Mouse (Mus musculus) urinary bladder, postnatal 4 days (tissue): ENCODE results near the gene Slc6a1.

Source experiments
- DNase-seq, 2 experiments: peaks; one replicate each; pipeline ENCODE4 v3.0.0; 2021 to 2022; ENCODE audit warnings: low spot score in 2 of 2

The Slc6a1 gene

DNA sequence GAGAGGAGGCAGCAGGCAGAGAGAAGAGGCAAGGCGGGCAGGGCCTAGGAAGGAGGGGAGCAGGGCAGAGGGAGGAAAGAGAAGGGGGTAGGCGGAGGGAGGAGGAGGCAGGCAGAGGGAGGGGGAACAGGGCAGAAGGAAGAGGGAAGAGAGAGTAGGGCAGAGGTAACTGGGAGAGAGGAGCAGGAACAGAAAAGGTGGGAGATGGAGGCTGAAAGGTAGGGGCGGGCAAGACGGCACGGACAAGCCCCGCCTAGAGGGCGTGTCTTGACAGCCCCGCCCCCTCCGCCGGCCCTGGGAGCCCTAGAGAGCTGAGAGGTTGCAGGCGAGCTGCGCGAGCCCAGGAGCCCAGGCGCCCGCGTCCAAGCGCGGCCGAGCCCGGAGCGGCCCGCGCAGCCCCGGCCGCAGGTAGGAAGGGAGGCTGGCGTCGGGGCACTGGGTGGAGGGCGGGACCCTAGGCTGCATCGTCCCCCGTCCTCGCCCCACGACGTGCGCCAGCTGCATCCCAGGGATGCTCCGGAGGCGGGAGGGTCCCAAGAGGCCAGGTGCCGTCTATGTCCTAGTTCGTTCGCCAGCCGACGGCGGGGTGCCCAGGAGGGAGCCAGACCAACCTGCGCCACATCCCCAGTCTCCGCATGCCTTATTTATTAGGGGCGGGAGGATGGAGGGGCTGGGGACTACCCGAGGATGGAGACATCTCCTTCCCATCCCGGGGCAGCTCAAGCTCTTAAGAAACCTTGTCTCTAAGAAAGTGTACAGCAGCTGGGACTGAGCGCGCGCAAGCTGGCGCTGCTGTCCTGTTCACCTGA lies at the start of gene Slc6a1:
Gene Slc6a1 (plus strand): TSS at position 167 of the 809 bp plus-strand sequence.
- peak; percentile 37 to 70 for DNase-seq

DNA sequence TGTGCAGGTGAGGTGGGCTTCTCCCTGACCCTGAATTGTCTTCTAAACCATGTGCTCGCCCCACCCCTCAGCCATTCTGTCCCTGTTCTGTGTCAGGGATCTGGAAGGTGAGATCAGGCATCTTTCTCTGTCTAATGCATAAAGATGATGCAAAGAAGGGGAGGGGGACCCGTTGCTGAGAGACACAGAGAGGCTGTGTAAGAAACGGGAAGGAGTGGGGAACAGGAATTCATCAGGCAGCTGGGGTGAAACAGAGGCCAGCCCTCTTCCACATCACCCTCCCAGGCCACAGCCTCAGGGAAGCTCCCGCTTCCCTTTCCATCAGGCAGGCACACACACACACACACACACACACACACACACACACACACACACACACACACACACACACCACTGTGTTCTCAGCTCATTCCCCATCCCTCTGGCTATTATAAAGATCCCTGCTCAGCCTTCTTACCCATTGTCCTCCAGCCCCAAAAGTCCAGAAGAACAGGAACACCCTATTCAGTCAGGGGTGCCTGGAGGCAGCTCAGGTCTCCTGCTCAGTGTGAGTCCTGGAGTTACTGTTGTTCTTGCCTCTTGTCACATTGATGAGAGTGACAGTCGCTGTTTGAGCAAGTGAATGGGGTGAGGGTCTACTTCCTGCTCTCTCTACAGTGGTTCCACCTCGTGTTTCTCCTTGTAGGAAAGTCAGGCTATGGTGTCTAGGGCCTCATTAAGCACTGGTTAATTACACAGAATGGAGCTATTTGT lies 43.4 kb upstream of the Slc6a1 start:
- DNase-seq: no peak

DNA sequence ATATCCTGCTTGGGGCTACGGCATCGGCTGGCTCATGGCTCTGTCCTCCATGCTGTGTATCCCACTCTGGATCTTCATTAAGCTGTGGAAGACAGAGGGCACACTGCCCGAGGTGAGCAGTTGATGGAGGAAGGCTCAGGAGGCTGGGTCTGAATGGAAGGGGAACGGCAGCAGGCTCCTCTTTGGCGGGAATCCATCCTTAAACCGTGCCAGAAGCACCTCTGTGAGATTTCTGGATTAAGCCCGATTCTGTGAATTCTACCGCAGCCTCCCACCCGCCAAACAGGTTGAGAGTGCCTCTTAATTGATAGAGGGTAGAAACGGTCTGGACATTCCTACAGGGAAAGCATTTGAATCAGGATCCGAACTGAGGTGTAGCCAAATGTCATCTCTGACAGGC lies 36.8 kb upstream of the Slc6a1 start:
- DNase-seq: no peak

DNA sequence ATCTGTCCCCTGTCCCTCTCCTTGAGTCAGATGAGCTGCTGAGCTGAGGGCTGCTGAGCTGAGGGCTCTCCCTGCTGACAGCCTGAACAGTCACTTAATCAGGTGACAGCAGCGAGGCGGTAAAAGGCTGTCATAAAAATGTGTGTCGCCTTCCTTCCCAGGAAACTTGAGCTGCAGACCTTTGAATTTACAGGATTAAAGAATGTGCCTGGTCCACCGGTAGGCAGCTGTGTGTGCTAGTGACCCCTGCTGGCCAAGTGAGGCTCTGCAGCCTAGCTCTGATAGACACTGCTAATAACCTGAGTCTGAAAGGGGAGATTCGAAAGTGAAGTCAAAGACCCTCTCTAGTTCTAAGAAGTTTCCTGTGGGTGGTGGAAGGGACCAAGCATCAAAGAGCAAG lies 32.1 kb upstream of the Slc6a1 start:
- peak; percentile 24 to 71 for DNase-seq

DNA sequence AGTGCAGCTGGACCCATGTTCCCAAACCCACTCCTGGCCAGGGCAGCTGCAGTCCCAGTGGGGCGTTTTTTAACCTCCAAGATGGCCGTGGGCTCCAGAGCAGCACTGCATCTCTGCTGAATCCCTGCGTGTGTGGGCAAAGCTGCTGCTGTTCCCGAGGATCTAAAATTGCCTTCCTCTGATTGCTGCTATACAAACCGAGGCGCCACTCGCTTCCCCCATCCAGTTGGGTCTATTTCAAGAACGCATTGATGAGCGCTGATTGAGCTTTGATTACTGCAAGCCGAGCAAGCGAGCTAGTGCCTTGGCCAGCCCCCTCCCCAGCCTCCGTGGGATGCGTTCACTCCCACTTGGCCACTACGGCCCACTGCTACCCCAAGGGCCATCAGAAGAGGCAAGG lies 27.5 kb upstream of the Slc6a1 start:
- no peak for DNase-seq

DNA sequence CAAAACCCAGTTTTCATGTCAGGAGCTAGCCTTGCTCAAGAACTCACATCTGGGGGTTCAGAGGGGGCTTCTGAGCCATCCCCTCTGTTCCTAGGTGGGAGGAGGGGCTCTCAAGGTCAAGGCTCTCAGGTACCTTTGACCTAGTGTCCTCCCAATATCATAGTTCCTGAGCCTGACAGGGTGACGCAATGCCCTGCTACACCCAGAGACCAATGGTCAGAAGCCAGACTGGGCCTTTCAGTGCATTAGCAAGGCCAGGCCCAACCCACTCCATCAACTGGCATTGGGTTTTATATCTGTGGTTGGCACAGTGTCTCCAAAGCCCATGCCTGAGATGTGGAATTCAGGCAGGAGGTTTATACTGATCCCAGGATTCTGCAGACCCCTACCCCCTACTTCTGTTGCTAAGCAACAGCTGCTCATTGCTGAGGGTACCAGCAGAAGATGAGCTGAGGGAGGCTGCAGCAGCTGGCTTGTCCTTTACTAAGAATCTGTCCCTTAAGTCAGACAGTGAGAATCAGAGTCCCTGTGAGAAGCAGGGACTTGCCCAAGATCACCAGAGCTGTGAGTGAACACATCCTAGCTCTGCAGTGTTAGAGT lies 24.6 kb upstream of the Slc6a1 start:
- no peak for DNase-seq

DNA sequence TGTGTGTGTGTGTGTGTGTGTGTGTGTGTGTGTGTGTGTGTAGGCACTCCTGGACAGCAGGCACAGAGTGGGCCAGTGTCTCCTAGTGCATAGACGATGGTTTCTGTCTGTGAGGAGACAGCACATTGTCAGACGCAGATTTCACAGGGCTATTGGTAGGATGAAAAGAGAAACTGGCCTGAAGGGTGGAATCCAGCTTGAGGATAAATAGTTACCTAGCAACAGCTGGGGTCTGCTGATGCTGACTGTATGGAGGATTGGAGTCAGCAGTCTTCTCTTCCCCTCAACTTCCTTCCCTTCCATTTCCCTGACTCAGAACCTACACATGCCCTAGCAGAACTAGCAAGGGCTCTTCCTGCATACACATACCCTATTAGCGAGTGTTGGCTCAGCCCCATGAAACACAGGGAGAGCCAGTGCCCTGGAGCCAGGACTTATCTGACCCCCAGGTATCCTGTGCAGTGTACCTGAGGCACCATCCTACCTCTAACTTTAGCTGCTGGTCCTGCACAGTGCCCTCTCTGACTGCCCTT lies 23.7 kb upstream of the Slc6a1 start:
- no peak for DNase-seq

DNA sequence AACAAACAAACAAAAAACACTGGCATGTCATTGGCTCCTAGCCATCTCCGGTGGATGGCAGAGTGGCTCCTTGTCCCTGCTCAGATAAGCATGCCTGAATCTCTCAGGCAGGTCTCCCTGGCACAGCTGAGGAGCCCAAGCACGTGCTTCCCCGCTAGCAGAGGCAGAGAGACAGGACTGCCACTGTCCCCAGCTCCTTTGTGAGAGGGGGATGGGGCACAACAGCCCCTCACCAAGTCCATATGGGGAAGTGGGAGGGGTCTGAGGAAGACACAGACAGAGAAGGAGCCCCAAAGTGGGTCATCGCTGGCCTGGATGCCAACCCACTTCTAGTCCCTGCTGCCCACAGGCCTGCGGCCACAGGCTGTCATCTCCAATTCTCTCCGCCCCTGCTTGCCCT lies 20.8 kb upstream of the Slc6a1 start:
- DNase-seq: no peak

DNA sequence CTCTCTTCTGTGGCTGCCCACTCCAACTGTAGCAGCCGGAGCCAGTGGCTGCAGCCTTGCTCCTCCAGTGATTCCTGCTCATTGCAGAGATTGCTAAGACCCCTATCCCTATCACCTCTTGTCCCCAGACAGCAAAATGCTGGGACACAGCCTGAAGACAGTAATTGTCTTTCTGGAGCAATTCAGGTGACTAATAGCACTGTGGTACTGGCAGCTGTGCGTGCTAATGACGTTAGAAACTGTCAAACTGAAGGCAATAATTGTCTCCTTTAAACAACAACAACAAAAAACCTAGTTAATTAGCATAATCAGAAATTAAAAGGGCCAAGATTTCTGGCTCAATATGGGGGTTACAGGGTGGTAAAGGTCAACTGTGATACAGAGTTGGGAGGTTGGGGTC lies 18.4 kb upstream of the Slc6a1 start:
- DNase-seq: no peak

DNA sequence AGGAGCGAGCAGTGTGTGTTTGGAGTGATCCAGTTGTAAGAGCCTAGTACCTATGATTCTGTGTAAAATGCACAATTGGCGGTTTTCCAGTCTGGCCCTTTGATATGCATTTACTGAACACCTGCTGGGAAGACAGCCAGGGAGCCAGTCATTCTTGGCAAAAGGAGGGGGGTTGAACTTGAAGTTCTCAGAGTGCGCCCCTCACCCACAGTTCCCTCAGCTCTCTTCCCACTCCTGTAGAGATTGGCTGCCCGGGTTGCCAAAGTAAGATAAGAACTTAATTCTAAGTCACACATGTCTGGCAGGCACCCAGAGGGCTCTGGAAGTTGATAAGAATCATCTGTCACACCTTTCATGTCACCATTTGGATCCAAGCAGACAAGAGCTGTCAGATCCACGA lies 18.0 kb upstream of the Slc6a1 start:
- no peak for DNase-seq

DNA sequence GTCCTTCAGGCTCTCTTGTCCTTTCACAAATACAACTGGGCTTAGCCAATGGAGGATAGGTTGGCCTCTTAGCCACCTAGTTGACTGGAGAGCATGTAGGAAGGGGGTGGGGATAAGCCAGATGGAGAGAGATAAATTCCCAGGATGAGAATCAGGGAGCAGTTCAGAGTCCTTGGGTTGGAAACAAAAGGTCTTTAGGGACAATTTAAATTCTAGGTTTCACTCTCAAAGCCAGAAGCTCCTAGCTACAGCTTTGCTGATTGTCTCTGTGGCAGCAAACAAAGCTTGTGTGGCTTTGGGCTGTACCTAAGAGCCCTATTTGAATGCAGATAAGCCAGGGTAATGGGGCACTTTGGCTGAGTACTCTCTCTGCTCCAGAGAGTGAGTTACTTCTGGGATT lies 16.2 kb upstream of the Slc6a1 start:
- no peak for DNase-seq

DNA sequence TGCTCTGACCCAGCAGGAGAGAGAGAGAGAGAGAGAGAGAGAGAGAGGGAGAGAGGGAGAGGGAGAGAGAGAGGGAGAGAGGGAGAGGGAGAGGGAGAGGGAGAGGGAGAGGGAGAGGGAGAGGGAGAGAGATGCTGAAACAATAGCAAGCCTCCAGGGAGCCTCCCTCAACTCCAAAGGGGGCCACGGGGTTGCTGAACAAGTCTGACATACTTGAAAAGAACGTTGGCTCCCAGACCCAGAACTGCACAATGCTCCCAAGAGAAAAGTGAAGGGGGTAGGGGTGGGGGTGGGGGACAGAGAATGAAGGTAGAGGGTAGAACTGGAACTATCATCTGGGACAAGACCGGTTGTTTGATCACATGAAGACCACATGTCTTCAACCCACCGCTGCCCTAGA lies 14.5 kb upstream of the Slc6a1 start:
- no peak for DNase-seq

DNA sequence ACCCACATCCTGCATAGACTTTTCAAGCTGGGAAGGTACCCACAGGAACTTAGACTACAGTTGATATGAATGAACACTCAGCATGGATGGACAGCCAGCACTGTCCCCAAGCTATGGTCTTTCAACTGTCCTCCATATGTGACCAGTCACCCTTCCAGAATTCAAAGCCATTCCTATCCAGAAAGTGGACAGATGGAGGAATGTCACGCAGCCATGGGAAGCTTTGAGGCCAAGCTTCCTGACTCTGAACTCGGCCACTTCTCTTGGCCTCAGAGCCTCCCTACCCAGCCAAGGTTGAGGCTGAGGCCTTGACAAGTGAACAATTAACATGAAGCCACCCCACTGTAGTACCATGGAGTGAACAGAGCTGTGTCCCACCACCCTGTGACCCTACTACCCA lies 12.8 kb upstream of the Slc6a1 start:
- DNase-seq: no peak

DNA sequence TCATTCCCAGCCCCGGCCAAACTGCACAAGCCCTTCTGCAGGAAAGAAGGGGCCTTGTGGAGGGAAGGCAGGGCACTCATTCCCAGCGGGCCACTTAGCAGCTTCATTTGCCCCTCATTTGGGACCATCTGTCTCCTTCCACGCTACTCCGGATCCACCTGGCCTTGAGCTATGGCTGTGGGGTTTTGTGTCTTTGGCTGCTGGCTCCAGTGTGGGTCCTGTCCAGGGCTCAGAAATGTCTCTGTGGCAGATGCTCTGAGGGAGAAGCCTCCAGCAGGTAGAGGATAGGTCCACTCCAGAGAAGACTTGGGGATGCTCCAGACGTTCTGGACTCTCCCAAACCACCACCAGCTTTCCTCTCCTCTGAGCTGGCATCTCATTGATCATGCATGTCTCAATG lies 11.6 kb upstream of the Slc6a1 start:
- no peak for DNase-seq

DNA sequence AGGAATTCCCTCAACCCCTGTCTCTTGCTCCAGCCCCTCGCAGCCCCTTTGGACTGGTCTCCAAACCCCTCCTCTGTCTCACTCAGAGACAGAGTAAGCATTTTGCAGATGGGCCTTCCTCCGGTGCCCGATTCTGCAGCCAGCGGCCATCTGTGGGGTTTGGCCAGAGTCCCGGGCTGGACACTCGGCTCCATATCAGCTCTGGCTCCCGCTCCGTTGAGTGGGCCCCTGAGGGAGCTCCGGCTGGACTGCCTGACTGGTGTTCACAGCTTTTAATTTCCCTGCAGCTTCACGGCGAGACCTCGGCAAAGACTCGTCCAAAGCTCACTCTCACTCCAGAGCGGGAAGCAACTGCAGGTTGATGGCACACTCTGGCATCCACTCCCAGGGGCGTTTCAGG lies 10.2 kb upstream of the Slc6a1 start:
- peak in 1 of 2 experiments; percentile 33 for DNase-seq

DNA sequence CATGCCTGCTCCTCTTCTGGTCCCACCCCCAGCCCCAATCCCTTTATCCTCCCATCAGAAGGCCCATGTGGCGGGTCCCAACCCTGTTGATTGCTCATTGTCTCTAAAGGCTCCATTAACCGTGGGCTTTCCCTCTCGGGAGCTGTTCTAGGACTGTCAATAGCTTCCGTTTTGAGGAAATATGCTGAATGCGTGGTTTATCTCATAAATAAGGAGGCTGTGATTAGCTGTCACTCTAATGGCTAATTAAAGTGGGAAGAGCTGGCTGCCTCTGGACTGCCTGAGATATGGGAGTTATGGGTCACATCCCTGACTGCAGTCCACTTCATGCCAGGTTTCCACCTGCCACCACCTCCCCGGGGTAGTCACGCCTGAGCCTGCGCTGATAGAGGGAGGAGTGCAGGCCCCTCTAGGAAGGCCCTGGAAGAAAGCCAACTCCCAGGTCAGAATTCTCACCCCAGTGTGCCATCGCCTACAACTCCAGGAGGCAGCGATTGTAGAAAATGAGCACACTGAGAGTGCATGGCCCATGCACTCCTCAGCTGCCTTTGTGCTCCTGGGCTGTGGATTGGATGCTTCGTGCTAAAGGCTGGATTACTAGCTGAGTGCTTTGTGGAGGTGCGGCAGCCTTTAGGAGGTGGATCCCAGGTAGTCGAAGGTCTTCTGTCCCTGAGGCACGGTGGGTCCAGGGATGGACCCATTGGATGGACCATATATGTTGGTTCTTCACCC lies 8.3 kb upstream of the Slc6a1 start:
- no peak for DNase-seq

DNA sequence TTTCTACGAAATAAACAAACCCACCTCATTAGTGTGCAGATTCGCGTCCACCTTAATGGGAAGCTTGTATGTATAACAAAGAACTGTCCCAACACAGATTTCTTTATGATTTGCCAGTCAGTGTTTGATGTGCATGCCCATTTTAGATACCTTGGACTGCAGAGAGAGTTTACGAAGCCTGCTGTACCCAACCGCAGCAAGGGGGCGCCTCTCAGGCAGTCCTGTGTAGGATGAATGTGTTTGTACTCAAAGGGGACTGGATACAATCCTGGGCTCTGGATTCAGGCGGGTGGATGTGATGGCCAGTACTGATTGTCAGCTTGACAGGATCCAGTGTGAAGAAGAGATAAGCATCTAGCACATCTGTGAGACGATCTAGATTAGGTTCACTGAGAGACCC lies 6.6 kb upstream of the Slc6a1 start:
- no peak for DNase-seq

DNA sequence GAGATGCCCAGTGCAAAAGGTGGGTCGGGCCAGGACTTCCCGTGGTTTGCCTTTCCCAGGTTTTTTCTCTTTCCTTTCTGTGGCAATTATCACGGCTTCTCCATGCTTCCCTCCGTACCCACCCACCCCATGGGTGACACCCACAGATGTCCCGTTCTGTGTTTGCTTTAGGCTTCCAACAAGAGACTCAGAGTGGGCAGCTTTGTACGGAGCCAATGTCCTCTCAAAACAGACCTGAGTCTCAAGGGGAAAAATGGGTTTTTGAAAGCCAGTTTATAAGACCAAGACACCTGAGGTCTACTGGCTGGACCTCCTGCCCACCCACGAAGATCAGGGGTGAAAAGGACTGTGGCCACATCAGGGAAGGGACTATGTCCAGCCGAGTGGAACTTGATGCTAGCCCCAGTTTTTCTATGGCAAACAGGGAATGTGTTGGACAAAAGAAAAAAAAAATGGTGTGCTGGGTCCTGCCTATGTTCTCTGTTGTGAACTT lies 889 bp downstream of the Slc6a1 start:
- no peak for DNase-seq

DNA sequence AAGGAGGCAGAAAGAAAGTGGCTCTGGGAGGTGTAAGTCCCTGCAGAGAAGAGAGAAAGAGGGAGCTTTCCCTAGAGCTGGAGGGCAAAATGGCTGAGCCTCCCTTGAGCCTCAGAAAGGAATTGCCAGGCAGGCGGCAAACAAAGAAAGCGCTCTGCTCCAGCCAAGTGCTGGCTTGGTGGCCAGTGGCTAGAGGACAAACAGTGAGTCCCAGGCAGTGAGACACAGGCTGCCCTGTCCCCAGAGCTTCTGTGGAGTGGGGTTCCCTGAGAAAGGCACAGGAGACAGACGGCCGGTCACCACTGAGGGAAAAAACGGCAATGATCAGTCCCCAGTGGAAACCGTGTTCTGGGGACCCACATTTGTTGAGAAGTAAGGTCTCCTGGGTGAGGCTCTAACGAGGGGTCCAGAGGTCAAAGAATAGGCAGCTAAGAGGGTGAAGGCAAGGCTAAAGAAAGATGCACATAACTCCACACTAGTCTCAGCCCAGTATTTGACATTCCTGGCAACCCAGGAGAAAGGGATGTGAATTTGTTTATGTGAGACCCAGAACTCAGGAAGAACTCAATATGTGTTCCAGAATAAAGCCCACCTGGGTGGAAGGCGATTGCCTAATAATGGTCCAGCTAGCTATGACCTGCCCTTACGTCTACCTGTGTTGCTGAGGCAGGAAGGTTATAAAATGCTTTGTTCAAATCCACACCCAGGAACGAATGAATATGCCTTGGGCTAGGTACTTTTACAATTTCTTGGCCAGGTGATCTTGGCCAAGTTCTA lies 1.7 kb downstream of the Slc6a1 start:
- DNase-seq: no peak

DNA sequence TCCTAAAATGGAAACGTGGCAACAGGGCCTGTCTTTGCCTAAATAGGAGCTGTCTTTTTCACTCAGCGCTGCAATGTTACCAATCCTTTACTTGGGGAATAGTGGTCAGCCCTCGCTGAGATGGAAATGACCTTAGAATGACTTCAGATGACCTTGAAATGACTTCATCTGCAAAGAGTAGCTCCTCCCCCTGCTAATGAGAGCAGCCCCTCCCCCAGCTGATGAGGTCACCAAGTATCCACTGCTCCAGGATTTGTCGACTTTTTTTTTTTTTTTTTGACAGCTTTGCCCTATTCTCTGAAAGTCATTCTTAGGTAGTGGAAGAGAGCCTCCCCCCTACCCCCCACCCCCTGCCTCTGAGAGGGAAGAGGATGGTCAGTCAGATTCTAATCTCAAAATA lies 3.0 kb downstream of the Slc6a1 start:
- no peak for DNase-seq

DNA sequence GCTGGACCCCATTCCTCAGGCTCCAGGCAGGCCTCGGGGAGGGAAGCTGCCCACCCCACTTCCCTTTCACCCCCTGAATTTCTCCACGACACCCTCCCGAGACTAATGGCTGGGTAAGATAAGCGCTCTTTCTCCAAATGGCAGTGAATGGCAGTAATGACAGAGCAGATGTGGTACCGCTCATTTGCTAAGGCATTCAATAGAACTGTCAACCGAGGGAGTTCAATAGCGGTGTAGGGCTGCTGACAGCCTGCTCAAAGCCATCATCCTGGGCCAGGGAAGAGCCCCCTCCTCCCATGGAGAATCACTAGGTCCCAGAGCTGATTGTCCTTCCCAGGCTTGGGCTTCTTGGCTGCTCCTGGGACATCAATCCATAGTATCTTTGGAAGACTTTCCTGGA lies 6.7 kb downstream of the Slc6a1 start:
- no peak for DNase-seq
